Mouse (Mus musculus): ENCODE measurements around the gene Gpd1.

DNA sequence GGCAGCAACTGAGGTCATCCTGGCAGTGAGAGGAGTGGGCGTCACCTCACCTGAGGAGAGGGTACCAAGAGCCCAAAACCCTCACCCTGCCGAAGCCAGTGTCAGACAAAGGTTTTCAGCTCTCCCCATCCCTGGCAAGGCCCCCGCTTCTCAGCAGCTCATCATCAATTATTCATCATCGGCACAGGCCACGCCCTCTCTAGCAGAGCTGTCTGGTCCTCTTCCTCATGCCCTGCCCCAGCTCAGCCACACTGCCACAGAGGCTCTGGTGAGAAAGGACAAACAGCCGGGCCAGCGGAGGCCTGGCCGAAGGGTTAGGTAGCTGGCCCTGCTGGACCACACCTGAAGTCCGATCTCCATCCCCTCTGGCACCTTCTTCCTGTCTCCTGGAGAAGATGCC is 25.3 kb upstream of the Gpd1 start:
- TF ChIP-seq CTCF (IDR thresholded peaks at IDR 0.05; ENCODE audit: low read depth) (no peak), EP300 (IDR thresholded peaks at IDR 0.05; ENCODE audit: low read depth) (no peak)

All from liver, postnatal 0 days (tissue).